Mouse (Mus musculus) C2C12 (cell line): ENCODE measurements around the gene Tsen34.

ENCODE experiments used
- CTCF ChIP-seq: IDR thresholded peaks from one replicate; pipeline ENCODE4 v1.5.1; 2011; ENCODE audit not compliant: control insufficient read depth, insufficient read depth, insufficient read length
- MAX ChIP-seq: IDR thresholded peaks from one replicate; pipeline ENCODE4 v1.6.1; 2011; ENCODE audit warnings: mild to moderate bottlenecking, control low read depth
- USF1 ChIP-seq: IDR thresholded peaks from one replicate; pipeline ENCODE4 v1.6.1; 2011; ENCODE audit warnings: low read depth, mild to moderate bottlenecking, control low read depth, moderate library complexity

GRCm38 (mm10) chr7:3676371-3676770, 16.3 kb upstream of the Tsen34 start:
- TF ChIP-seq CTCF = no peak
- no peak for TF ChIP-seq MAX
- TF ChIP-seq USF1 = no peak
